Mouse (Mus musculus) leukemia stem cell, adult 10-12 weeks (primary cell): Measurements from ENCODE around the gene Tom1. TPM values are rescaled to one million over a fixed set of nuclear protein-coding genes. Genes with fewer than 3 reads are reported as not detected.

ENCODE experiments used
- polyA plus RNA-seq: library from polyadenylated mRNA; stranded (reverse); fragments of >175 nt; gene quantifications from 2 replicates; pipeline ENCODE4 v1.2.3, GENCODE M21; 2012; ENCODE audit warnings: low replicate concordance

Tom1 gene
- 9.5 and 14.9 TPM in 2 replicates for polyA plus RNA-seq

DNA sequence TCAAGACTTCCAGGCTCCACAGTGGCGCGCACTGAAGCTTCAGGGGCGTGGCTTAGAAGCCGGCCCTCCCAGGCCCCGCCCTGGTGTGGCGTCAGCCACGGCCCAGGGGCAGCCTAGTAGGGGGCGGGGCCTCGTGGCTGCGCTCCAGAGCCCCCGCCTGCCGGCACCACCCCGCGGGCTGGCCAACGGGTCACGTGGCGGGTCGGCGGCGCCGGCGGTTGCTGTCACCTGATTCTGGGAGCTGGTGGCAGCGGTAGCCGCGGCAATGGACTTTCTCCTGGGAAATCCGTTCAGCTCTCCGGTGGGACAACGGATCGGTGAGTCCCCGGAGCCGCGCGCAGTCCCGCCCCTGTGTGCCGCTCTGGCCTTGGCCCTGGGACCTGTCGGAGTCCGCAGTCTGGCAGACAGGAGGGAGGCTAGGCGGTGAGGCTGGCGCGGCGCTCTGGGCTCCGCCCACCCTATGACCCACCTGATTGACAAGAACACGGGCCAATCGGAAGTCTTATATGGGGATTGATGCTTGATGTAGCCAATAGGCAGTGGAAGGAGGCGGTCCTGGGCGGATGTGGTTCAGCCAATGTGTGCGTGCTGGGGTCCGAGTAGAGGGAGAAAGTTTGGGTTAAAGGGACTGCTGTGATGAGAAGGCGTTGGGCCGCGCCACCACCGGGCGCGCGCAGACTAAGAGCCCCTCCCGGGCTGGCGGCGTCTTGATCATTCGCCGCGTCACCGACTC lies at the start of gene Tom1:
TSS of gene Tom1 (plus strand) at position 195 of the 733 bp plus-strand sequence.

DNA sequence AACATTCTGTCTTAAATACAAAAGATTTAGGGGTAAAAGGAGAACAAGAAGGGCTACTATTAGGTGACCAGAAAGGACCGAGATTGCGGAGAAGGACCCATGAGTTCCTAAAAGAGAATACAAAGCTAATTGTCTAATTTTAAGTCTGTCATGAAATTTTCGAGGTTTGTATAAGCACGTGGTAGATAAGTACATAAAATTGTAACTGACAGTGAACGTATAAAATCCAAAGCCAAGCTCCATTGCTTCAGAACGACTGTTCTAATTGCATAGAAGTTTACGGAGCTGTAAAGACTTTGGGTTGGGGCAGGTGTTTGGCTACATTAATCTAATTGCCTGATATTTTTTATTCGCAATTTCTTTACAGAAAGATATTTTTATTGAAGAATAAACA lies 40.4 kb upstream of the Tom1 start, which contains the start of gene Hmgxb4:
TSS of gene Hmgxb4 (plus strand) at position 276 of the 394 bp plus-strand sequence.

DNA sequence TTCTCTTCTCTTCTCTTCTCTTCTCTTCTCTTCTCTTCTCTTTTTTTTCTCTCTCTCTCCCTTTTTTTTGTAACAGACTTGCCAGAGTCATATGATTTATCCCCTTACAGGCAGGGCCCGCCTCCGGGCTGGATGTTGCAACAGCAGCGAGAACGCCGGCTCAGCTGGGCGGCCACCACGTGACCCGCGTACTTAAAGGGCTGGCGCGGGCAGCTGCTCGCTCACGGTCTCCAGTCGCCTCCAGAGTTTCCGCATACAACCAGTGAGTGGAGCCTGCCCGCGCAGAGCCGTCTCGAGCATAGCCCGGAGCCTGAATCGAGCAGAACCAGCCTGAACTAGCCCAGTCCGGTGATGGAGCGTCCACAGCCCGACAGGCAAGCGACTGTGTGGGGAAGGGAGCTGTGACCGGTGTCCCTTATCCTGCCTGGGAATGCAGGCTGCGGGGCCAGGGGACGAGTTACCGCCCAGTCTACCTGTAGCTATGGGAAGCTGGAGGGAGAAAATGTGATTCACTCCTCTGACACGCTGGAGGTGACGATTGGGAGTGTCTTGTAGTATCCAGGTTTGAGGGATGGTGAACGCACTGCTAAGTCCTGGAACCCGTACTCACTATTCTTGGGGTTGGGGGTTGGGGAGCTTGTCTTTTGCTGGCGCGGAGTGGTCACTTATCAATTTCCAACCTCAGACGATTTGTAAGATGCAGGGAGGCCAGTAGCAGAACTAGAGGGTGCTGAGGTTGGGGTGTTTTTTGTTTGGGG lies 60.1 kb downstream of the Tom1 start, which contains the start of gene Hmox1:
TSS of gene Hmox1 (plus strand) at position 223 of the 758 bp plus-strand sequence.

DNA sequence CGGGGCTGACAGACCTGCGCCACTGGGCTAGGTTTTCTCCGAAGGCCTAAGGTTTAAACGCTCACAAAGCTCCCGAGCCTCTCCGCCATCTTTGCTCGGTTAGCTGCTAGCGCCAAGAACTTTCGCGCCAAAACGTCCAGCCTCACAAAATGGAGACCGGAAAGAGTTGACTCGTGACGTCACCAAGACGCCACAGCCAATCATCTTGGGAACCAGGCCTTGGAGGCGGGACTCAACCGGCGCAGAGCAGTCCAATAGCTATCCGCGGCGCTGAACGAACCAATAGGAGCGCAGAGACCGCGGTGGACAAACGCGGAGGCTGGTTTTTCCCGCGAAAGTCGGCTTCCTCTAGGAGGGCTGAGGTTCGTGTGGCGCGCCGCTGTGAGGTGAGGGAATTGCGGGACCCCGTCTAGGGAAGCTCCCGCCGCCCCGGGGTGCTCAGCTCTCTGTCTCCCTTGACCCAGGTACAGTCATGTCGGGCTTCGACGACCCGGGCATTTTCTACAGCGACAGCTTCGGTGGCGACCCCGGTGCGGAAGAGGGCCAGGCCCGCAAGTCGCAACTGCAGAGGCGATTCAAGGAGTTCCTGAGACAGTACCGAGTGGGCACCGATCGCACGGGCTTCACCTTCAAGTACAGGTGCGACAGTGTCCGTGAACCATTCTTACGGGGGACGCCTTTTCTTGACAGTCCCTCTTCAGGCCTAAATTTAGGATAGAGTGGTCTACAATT lies 75.9 kb downstream of the Tom1 start, which contains the start of gene Mcm5:
TSS of gene Mcm5 (plus strand) at position 334 of the 732 bp plus-strand sequence.

Other genes starting within 250 kb of the Tom1 start
- gene Isx, start 160.5 kb upstream of the Tom1 start, polyA plus RNA-seq: not detected in 2 replicates
- gene Hmgxb4, start 40.3 kb upstream of the Tom1 start, polyA plus RNA-seq: 7.1 and 11.8 TPM in 2 replicates
- gene Hmox1, start 59.9 kb downstream of the Tom1 start, polyA plus RNA-seq: 147 and 185 TPM in 2 replicates
- 56.2 and 93.4 TPM in 2 replicates for gene Mcm5, start 75.9 kb downstream of the Tom1 start, polyA plus RNA-seq
- 0.10 TPM in 1 of 2 replicates, not detected in the other for gene Rasd2, start 180.2 kb downstream of the Tom1 start, polyA plus RNA-seq